Mouse (Mus musculus) liver, adult 2 months (tissue): ENCODE results near the gene Olfr1280.

Experiments
- CTCF ChIP-seq: fragments of 200-500 bp; IDR thresholded peaks from 2 replicates; pipeline ENCODE4 v1.5.1; 2011; ENCODE audit warnings: low read depth, low read length, control low read depth
- POLR2A ChIP-seq: fragments of 200-500 bp; IDR thresholded peaks from 2 replicates; pipeline ENCODE4 v1.6.1; 2011; ENCODE audit warnings: low read length, control low read depth; ENCODE audit not compliant: insufficient read depth; ENCODE audit errors: extremely low read depth

- TF ChIP-seq POLR2A (no peak), CTCF (no peak)
Measured at GRCm38 (mm10) chr2:111366490-111366889, 52.7 kb downstream of the Olfr1280 start, which contains the start of gene Olfr1283.
